Mouse (Mus musculus) v-Abl transformed pro-B cells (cell line): ENCODE measurements at regions not wholly inside any gene's neighbourhood (a gene's known extent, or its start where the extent isn't known, plus 50 kb on each side); places are given as distances from the start of the nearest gene placed in this dataset.

Source experiments
- in situ Hi-C, 2 experiments: fragments of 400-800 bp; cut with MboI; formaldehyde crosslinking; loops; one replicate each; pipeline ENCODE4 v1.15.1; 2025; ENCODE audit not compliant: unreplicated experiment in 2 of 2

GRCm38 (mm10) chr4:32147146-32147545 lies 91.5 kb upstream of the Bach2 start:
- in situ Hi-C loops = loop anchor here in 1 of 2 experiments (5.0 to 10.0 kb wide), 2 partner anchors 92 to 415 kb away; no protein-coding TSS in a partner anchor

GRCm38 (mm10) chr4:32148597-32148996 lies 90.0 kb upstream of the Bach2 start:
- in situ Hi-C loops = loop anchor here in 1 of 2 experiments (5.0 to 10.0 kb wide), 2 partner anchors 94 to 414 kb away; no protein-coding TSS in a partner anchor

GRCm38 (mm10) chr4:32149171-32149570 lies 89.4 kb upstream of the Bach2 start:
- in situ Hi-C loops = loop anchor here in 1 of 2 experiments (5.0 to 10.0 kb wide), 2 partner anchors 94 to 413 kb away; no protein-coding TSS in a partner anchor

DNA sequence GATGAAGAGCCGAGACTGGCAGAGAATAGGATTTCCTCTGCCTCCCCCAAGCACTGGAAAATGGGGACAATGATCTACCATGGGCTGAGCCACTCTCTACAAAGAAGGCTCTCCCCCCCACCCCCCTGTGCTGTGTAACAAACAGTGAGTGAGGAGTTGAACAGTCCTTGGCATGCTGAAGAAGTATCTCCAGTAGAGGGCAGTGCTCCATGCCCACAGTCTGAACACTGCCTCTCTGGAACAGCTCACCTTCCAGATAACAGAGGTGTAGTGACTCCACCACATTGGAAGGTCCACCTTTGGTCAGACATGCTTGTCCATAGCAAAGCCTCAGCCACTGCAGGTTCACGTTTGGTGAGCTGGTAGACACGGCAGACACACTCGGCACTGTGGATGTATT lies 85.2 kb upstream of the Bach2 start:
- in situ Hi-C loops = loop anchor here in 1 of 2 experiments (5.0 kb wide), 1 partner anchor 94 kb away; no protein-coding TSS in a partner anchor

GRCm38 (mm10) chr4:32156965-32157364 lies 81.6 kb upstream of the Bach2 start:
- in situ Hi-C loops = no loop called here

DNA sequence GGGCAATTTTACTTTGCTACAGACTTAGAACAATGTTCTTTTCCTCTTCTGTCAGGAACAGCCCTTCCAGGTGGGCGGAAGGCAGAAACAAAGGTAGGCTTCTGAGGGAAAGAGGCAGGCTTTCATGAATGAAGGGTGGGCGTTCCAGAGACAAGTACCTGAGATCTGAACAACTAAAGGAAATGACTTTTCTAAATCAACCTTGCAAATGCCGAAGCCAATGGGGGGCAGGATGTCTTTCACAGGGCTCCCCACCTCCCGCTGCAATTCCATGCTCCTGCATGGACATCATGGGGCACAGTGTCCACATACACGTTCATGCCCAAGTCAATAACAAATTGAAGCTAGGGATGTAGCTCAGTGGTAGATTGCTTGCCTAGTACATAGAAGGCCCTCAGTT lies 80.2 kb upstream of the Bach2 start:
- in situ Hi-C loops = no loop called here

- in situ Hi-C loops = no loop called here
Measured at GRCm38 (mm10) chr4:32158886-32159285, 79.7 kb upstream of the Bach2 start.

GRCm38 (mm10) chr4:32160815-32161214 lies 77.8 kb upstream of the Bach2 start:
- in situ Hi-C loops = no loop called here

- in situ Hi-C loops = no loop called here
Measured at GRCm38 (mm10) chr4:32161871-32162656, 76.5 kb upstream of the Bach2 start.

- in situ Hi-C loops = no loop called here
Measured at GRCm38 (mm10) chr4:32162694-32163240, 75.8 kb upstream of the Bach2 start.

DNA sequence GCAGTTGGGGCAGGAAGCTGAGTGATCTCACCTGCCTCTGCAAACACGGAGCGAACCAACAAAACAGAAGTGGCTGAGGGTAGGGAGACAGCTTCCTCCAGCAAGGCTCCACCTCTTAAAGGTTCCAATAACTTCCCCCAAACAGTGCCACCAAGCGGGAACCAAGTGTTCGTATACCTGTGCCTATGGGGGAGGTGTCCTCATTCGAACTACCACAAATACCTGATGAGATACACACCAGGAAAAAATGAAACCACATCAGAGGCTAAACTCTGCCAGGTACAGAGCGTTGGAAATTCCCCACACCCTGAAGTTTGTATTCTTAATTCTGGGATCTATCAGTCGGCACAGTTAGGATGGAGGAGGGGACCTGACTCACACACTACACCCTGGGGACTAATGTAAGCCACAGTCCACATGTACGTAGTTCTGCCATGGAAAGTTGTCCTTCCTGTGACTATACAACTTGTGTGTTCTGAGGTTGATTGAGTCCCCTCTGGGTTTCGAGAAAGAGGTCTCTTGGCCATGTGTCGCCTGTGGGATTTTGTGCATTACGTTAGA lies 74.4 kb upstream of the Bach2 start:
- in situ Hi-C loops = no loop called here

DNA sequence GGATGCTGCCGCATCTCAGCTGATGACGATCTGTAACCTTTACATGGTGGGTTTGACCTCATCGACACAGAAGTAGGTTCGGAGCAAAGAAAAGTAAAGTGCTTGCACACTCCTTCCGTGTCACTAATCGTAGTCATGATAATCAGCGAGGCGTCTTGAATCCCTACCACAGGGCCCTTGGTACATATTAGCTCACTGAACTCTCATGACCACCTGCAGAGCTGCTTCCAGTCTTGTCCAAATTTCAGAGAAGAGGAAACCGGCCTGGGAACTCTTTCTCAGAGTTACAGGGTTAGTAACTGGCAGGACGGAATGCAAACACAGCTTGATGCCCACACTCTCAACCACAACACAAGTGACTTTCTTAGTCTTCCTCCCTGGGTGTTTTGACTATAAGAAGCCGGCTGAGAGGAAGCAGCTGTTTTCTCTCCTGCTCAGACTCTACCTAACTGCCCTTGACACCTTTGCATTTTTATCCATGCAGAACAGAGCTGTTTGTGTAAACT lies 73.8 kb upstream of the Bach2 start:
- in situ Hi-C loops = loop anchor here in 1 of 2 experiments (5.0 kb wide), 1 partner anchor 78 kb away; no protein-coding TSS in a partner anchor

DNA sequence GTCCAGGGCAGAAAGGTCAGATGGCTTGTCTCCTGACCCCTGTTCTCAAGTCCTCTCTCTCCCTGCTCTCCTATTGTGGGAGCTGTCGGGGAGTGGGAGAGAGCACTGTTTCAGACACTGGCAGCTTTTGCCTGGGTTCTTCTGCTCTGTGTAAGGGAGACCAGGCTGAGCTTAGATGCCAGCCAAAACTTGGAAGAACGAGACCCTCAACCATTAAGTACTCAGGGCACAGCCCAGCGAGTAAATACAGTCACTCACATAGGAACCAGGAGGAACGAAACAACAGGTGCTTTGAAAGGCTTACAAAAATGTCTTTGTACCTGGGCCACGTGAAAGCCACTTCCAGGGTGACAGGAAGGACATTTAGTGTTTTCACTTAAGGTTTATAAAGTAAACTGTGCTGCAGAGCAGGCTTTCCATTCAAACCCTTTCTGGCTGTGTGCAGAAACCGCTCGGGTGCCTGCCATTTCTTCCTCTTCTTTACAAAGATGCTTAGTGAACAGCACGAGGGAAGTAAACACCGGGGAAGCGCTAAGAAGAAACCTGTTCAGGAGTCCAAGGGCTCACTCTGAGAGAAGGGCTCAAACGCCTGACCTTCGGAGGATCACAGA lies 72.6 kb upstream of the Bach2 start:
- in situ Hi-C loops = loop anchor here in 1 of 2 experiments (5.0 kb wide), 1 partner anchor 76 kb away; no protein-coding TSS in a partner anchor

GRCm38 (mm10) chr4:32167151-32167550 lies 71.5 kb upstream of the Bach2 start:
- in situ Hi-C loops = loop anchor here in 1 of 2 experiments (5.0 kb wide), 1 partner anchor 75 kb away; no protein-coding TSS in a partner anchor

DNA sequence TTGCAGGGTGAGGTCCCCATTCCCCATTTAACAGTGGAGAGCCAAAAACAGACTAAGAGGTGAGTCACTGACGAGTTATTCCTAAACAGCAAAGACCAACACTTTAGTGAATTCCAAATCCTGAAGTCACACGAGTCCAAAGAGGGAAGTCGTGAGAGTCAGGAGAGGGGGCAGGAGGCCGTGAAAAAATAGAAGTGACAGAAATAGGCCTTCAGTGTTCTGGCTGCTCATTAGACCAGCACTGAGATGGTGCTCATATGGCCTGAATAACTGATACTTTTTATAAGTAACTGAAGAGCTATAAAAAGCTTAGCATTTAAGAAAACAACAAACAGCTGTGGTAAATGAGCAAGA lies 68.5 kb upstream of the Bach2 start:
- in situ Hi-C loops = loop anchor here in 1 of 2 experiments (5.0 kb wide), 1 partner anchor 47 kb away; no protein-coding TSS in a partner anchor

- in situ Hi-C loops = loop anchor here in 1 of 2 experiments (5.0 kb wide), 1 partner anchor 47 kb away; no protein-coding TSS in a partner anchor
Measured at GRCm38 (mm10) chr4:32170460-32171192, 68.0 kb upstream of the Bach2 start.

GRCm38 (mm10) chr4:32171291-32171690 lies 67.3 kb upstream of the Bach2 start:
- in situ Hi-C loops = loop anchor here in 1 of 2 experiments (5.0 kb wide), 1 partner anchor 46 kb away; no protein-coding TSS in a partner anchor

DNA sequence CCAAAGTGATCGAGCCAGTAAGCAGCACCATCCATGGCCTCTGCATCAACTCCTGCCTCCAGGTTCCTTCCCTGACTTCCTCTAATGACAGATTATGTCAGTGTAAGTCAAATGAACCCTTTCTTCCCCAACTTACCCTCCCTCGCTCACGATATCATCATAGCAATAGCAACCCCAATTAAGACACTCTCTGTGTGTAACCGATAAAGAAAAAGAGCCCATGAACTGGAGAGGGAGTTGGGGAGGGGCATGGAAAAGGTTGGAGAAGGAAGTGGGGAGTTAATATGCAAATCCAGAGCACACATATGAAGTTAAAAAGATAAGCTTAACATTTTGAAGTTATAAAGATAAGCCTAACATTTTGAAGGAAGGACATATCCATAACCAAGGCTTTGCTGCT lies 65.6 kb upstream of the Bach2 start:
- in situ Hi-C loops = loop anchor here in 1 of 2 experiments (5.0 kb wide), 1 partner anchor 44 kb away; no protein-coding TSS in a partner anchor

- in situ Hi-C loops = loop anchor here in 1 of 2 experiments (5.0 kb wide), 1 partner anchor 43 kb away; no protein-coding TSS in a partner anchor
Measured at GRCm38 (mm10) chr4:32174771-32175170, 63.8 kb upstream of the Bach2 start.

DNA sequence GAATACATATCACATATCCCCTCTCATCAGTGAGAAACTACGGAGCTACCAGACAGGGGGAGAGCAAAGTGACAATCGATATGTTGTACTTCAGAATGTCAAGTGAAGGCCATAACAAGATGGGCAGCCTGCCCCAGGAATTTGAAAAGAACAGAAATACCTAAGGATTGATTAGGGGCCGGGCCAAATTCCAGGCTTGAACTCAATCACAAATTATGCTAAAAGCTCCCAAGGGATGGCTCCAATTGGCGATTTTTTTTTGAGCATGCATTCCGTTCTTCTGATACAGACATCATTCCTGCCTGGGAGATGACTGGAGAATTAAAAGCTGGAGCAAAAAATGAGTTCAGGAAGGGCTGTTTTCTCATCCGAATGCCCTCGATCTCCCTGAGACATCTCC lies 63.4 kb upstream of the Bach2 start:
- in situ Hi-C loops = no loop called here
